Mouse (Mus musculus) A20 (cell line): ENCODE data around the gene Gm11273.
"Not testable (repeated sequence)": the region's sequence is repeated elsewhere in the genome, so short reads cannot be mapped to it uniquely, and the experiment has no call there.

Experiments used
- DNase-seq: peaks from one replicate; pipeline ENCODE4 v3.0.0-alpha.2; 2011; ENCODE audit warnings: low read depth, low spot score

Gm11273 gene

DNA sequence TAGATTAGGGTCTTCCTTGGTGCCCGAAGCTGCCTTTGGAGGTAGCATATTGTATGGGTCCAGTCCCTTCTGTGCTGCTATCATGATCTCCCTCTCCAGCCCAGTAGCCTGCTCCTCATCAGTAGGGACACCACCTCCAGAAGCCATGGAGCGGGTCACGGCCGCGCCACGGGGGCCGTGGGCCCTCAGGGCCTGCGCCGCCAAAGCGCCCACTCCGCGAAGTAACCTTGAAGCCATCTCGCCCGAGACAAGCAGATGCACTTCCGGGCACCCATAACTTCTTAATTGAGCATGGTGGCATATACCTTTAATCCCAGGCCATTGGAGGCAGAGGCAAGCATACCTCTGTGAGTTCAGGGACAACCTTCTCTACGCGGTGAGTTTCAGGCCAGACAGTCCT is at the start of gene Gm11273:
Gene Gm11273, minus strand, starts transcription at position 237 of the 400 bp plus-strand sequence.
- not testable (repeated sequence) for DNase-seq

DNA sequence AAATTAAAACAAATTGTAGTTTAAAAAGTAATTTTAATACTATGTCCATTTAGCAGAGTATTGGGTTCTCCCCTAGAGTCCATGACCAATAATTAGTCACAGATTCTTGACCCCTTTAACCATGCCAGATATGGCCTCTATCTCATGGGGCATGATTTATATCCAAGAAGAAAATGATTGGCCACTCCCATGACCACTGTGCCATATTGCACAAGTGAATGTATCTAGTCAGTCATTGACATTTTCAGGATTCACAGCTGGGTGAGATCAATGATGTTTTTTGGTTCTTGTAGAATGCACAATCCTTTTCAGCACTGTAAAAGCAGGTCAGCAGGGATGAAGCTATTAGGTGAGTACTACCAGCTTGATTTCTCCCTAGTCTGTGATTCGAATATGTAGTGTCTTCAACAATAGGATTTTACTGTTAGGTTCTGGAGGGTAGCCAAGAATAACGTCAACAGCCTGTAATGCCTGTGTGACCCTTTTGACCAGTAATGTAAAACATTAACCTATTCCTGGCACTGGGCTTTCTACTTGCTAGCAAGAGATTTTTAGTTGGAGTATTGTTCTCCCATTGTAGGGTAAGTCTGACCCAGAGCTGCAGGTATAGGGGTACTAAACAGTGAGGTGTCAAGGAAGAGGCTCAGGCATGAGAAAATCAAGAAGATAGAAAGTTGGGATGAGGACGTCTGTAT is 49.3 kb upstream of the Gm11273 start:
- no peak for DNase-seq

DNA sequence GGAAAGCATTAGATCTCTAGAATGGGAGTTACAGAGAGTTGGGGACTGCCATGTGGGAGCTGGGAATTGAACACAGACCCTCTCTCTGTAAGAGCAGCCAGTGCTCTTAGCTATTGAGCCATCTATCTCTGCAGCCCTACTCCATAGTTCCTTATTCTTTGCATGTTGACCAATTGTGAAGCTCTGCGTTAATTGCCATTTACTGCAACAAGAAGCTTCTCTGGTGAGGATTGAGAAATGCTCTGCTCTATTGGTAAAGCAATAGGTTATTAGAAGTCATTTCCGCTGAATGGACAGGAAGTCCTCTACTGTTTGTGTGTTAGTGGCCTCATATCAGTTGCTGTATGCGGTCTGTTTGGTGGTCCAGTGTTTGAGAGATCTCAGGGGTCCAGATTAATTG is 48.3 kb upstream of the Gm11273 start:
- DNase-seq: no peak

DNA sequence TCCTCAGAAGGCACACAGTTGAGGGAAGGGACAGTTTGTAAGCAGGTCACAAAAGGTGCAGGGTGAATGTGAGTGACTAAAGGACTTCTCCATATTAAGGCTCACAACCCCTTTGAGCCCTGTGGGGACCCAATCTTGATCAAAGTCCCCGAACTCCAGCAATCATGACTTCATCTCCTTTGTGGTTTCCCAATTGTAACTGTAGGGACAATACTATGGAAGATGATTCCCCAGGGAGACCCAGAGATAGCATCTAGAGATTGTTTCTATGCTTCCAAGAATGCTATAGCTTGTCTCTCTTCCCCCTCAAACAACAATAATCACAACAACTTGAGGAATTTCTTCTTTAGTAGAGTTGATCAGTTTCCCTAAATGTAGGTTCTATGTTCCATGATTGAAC is 41.5 kb upstream of the Gm11273 start, which contains the start of gene Olfr1366:
Gene Olfr1366, minus strand, starts transcription at position 101 of the 400 bp plus-strand sequence.
- DNase-seq: no peak

DNA sequence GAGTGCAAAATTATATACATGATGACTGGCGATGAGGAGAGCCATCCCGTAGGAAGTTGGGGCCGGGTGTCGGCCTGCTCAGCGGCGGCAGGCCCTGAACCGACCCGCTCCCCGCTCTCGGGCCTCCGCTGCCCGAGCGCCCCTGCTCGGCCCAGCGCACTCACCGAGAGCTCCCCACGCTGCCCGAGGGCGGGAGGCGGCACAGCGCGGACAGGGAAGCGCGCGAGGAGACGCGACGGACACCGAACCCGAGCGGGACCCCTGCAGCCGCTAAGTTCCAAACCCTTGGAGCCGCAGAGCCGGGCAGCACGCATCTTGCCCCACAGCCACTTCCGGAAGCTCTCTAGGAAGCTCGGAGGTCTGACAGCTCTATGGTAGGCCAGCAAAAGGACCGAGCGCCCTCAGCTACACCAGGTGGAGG is 29.6 kb upstream of the Gm11273 start, which contains the start of gene Zkscan8:
Gene Zkscan8, minus strand, starts transcription at position 340 of the 421 bp plus-strand sequence.
- peak; percentile 94 for DNase-seq

DNA sequence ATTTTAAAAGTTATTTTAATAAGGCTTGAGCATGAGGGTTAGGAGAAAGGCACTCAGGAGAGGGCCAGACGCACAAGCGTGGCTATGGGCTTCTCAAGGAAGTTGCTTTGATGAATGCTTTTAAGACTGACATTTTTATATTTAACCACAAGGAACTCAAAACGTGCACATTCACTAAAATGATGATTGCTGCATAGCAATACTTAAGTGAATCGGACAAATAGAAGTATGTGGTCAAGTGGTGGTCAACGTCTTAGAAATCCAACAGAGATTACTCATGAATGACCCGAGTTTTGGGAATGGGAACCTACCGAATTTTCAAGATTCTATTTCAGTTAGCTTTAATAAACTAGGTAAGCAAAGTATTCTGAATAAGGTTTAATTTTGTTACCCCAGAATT is 28.9 kb upstream of the Gm11273 start:
- DNase-seq: peak; percentile 28

DNA sequence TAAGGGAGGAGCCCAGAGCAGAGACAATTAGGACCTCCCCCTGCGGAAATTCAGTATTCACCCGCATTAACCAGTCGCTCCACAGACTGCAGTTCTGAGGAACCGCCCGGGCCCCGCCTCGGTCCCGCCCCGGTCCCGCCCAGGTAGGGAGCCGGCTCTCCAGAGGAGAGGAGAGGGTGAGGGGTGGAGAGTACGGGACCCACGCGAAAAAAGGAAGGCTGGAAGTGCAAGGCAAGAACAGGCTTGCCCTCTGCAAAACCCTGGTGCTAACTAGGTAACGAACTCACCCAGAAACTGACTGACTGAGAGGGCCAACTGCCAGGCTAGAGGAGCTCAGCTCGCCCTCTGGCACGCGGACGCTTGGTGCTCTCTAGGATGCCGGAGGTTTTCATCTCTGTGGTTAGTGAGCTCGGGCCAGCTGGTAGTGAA is 5.0 kb upstream of the Gm11273 start:
- peak; percentile 95 for DNase-seq

DNA sequence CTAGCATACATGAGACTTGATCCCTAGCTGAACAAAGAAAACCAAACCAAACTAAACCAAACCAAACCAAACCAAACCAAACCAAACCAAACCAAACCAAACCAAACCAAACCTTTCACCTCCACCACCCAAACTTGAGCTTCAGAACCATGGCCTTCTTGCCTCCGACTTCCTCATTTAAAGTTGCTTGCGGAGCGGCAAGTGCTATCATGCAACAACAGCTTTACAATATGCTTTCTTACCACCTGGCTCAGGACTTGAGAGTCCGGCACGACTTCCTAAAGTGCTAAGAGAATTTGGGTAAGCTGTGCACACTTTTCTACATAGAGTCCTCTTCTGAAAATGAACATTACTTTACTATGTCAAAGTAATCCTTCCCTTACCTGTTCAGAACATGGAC is 1.1 kb upstream of the Gm11273 start:
- DNase-seq: no peak

DNA sequence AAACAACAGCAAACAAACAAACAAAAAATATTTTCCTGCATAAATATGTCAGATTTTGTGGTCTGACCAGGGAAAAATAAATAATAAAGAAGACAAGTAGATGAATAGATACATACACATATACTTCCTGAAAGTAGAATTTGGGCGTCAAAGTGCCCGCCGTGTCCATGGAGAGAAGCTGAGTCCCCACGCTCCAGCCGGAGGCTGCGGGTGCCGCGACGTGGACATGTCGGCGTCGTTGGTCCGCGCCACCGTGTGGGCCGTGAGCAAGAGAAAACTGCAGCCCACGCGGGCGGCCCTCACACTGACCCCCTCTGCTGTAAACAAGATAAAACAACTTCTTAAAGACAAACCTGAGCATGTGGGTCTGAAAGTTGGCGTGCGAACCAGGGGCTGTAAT is 6.1 kb downstream of the Gm11273 start, which contains the start of gene AK157302:
Gene AK157302, plus strand, starts transcription at position 144 of the 400 bp plus-strand sequence.
- no peak for DNase-seq

DNA sequence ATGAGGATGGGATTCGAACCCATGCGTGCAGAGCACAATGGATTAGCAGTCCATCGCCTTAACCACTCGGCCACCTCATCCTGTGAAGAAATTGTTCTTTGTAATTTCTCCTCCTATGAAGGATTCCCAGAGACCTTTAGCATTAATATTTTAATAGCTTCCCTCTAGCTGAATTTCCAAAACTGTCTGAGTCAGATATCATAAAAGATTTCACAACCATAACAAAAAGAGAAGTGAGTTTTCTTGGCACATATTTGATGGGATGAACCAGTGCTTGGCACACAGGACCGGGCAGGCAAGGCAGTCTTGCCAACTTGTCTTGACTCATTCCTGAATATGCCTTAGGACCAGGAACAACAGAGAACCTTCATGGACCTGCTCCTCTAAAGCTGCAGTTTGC is 8.4 kb downstream of the Gm11273 start:
- no peak for DNase-seq

DNA sequence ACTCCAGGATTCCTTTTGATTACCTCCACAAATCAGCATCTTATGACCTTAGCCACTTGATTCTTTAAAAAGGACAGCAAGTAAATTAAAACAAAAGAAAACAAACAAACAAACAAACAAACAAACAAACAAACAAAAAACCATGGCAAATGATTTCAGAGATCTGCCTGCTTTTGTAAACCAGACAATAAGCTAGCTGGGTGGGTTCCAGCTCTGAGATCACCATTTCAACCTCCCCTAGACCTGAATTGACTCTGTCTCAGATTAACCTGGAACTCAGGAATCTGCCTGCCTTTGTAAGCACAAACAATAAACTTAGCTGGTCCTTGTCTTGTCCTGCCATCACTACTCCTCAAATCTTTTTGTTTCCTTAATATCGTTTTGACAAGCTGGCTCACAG is 14.3 kb downstream of the Gm11273 start:
- no peak for DNase-seq

DNA sequence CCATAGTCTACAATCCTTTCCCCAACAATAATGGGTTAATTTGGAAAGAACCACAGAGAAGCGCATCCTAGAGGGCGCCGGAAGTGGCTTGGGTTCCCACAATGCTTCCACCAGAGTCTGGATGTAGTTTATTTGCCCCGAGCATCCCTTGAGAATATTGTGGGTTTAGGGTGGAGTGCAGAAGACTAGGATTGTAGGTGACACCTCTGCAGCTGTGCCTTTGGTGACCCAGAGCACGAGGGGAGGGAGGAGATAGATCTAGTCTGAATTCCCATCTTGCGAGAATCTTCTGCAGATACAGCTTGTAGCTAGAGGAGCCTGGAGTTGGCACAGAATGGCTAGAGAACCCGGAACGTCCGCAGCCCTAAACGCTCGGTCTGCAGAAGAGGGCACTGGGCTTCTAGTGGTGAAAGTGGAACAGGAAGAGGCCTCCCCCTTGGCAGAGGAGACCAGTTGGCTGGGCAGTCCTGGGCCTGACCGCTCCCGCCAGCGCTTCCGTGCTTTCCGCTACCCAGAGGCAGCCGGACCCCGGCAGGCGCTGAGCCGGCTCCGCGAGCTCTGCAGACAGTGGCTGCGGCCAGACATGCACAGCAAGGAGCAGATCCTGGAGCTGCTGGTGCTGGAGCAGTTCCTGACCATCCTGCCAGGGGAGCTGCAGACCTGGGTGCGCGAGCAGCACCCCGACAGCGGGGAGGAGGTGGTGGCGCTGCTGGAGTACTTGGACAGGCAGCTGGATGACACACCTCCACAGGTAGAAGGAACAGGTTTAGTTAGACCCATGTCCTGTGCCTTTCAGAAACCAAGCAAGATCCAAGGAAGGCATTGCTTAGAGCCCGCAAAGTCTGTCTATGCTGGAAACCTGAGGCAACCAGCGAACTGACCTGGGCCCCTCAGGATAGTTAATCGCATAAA is 22.2 kb downstream of the Gm11273 start, which contains the start of the genes Zkscan4 and Gm10065:
Gene Zkscan4, plus strand, starts transcription at position 149 of the 912 bp plus-strand sequence.
Gene Gm10065, minus strand, starts transcription at position 683 of the 912 bp plus-strand sequence.
- DNase-seq: not testable (repeated sequence)

DNA sequence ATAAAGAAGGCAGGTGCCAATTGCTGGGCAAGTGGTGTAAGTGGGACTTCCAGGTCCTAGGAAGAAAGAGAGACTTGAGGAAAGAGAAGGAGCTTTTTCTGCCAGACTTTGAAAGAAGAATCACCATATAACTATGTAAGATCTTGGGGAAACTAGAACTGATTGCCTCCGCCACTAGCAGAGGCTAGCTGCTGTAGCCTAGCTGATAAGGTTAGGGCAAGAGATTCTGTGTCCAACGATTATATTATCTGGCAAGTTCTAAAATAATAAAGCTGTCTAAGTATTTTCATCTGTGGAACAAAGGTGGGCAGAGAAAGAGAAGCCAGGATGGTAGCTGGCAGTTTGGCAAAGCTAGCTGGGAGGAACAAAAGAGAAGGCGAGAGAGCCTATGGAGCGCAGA is 28.8 kb downstream of the Gm11273 start:
- DNase-seq: no peak

DNA sequence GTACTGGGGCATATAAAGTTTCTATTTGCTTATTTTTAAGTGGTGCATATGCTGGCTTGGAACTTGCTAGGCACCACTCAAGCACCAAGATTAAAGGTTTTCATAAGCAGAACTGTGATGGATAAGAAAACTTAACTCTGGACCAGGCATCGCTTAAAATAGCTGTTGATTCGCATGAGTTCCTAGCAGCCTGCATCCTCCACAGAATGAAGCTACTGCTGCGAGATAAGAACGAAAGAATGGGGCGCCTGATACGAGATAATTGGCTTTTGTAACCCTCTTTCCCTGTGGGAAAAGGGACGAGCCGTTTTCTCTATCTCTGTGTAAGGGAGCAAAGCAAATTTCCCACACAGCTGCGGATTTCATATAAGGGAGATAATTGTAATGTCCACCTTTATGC is 32.1 kb downstream of the Gm11273 start:
- no peak for DNase-seq

DNA sequence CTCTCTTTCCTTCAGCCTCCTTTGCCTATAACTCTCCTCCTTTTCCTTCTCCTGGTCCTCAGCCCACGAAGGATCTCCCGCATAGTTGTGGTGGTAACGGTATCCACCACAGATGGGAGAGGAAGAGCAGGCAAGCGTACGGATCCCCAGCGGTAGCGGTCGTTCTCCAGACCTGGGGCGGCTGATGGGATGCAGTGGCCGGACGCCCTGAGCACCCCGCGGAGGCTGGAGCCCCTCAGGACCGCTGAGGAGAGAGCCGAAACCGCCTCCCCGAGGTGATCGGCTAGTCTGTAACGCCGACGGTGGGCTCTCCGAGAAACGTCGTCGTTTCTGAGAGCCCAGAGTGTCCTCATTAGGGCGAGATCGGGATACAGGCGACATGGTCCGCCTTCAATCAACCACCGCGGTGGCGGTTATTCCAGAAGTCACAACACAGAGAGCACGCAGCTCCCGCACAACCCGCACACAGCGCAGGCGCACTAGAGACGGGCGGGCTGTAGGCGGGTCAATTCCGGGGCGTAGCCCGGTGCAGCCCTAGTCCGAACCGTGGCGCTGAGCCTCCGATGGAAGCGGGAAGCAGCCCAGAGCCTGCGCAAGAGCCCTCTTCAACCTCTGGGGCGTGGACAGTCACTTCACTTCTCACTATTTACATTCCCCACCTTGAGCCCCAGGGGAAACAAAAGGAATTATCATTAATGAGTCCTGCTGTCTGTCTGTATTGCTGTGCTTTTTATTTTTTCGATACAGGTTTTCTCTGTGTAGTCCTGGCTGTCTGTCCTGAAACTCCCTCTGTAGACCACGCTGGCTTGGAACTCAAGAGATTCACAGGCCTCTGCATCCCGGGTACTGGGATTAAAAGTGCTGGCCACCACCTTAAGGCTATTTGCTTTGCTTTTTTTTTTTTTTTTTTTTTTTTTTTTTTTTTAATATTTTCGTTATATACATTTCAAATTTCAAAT is 32.9 kb downstream of the Gm11273 start, which contains the start of gene Nkapl:
Gene Nkapl, minus strand, starts transcription at position 449 of the 959 bp plus-strand sequence.
- peak; percentile 72 for DNase-seq

DNA sequence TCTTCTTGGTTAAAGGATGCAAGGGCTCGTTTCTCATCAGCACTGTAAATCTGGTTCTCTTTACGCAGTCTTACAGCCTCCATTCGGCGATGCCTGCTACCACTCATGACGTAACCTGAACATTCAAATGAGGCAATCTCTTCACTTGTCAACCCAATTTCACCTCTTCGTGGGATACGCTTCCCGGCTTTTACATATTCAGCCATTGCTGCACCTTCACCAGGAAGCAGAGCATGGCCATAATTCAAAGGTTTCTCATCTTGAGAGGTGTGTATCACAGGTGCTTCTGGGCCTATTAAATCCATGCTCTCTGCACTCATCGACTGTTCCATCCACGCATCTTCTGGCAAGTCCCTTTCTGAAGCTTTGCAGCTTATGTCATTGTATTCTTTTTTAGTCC is 33.9 kb downstream of the Gm11273 start:
- DNase-seq: no peak

DNA sequence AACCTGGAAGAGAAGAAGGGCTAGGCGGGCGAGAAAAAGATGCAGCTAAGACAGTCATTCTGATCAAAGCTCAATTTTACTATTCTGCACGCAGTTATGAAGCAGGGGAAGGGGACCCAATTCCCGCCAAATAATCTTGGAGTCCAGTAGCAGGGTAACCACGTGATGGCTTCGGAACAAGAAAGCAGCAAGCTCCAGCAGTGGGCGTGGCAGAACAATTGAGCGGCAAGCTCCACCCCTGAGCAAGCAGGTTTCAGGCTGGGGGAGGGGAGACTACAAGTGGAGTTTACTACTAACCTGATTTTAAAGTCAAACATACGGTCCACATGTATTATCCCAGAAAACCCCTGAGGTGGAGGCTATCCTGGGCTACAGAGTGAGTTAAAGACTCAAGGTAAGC is 38.7 kb downstream of the Gm11273 start:
- not testable (repeated sequence) for DNase-seq

DNA sequence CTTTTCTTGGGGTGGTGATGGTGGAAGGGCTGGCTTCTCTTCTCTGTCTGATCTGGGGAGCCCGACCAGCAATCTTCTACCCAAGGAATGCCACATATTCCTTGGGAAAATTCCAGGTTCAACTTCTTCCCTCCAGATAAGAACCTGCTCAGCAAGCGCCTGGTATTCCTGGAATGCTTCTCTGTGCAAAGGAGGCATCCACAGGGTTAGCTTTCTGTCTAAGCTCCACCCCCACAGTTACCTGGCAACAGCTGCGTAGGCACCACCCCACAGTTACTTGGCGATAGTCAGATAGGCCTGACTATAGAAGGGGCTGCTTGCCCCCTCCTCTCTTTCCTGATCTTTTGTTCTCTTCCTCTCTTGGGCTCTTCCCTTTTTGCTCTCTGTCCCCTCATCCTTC is 44.9 kb downstream of the Gm11273 start:
- no peak for DNase-seq

DNA sequence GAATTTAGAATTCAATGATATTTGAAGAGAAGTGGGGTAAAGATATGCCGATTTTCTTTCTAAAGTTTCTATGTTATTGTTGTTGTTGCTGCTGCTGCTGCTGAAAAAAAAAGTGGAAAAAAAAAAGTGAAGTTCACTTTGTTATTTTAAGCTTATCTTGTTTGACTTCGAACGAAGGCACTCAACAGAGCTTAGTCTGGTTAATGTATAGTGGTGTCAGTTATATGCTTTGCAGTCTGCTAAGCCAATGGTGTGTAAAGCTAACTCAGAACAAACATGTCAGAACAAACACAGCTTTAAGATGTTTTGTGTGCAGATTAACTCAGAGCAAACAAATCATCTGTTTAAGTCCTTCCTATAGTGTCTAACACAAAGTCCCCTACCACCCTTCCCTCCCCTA is 47.1 kb downstream of the Gm11273 start:
- DNase-seq: peak; percentile 4

DNA sequence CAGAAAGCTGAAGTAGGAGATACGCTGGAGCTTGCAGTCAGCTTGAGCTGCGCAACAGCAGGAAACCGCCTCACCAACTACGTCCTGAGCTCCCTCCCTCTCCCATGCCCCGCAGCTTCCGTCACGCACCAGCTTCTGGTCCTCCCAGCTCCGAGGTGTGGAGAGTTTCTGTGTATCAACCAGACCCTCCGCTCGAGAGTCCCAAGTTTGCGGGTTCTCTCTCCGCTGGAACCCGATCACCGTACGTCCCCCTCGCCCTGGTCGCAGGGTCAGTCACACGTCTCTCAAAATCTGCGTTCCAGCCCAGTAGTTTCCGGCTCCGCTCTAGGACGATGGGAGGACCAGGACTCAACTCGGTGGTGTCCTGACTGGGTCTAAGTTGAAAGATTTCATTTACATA is 47.8 kb downstream of the Gm11273 start, which contains the start of gene Zscan26:
Gene Zscan26, minus strand, starts transcription at position 282 of the 400 bp plus-strand sequence.
- DNase-seq: peak; percentile 91

DNA sequence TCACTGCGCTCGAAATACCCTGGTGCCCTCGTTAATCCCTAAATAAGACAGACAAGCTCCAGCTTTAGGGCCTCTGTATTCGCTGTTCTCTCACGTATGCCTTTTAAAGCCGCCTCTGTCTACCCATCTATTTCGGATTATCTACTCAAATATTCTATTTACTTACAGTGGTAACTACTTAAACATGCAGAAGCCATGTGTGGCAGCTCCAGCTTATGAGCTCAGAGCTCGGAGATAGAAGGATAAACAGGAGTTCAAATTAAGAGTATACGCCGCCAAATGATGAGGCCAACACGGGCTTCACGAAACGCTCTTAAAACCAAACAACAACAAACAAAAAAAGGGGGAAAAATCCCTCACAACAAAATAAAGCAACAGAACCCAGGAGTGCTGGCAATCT is 48.2 kb downstream of the Gm11273 start:
- DNase-seq: no peak
